Mouse (Mus musculus) embryonic fibroblast, embryonic 13.5 days (primary cell): ENCODE results near the gene Kcnj5.

Experiments used
- CTCF ChIP-seq: IDR thresholded peaks from 2 replicates; pipeline ENCODE4 v1.5.1; 2011; ENCODE audit warnings: mild to moderate bottlenecking, control low read depth, low read length, moderate library complexity, borderline replicate concordance; ENCODE audit not compliant: insufficient read depth
- POLR2A ChIP-seq: IDR thresholded peaks from 2 replicates; pipeline ENCODE4 v1.6.1; 2011; ENCODE audit warnings: low read depth, mild to moderate bottlenecking, control low read depth, low read length, moderate library complexity

DNA sequence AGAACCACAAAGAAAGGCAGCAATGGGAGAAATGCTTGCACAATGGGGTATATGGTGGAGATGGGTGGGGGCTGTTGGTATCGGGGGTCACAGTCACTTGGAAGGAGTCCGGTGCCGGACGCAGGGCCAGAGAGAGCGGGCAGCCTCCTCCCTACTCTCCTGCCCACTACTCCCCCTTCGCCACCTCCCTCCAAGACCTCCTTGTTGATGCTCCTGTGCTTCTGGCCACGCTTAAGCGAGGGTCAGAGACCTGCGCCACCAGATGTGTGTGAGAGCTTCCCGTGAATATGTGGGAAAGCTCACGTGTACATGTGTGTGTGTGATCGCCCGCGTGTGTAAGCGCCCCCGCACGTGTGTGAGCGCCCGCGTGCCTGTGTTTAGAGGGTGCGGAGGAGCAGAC, 339 bp upstream of the Kcnj5 start:
- TF ChIP-seq POLR2A (no peak), CTCF (no peak)
